Mouse (Mus musculus) lung, postnatal 0 days (tissue): ENCODE data around the gene Fbxl8.

ENCODE experiments used
- CTCF ChIP-seq: IDR thresholded peaks from 2 replicates; pipeline ENCODE4 v1.5.1; 2016; ENCODE audit warnings: antibody characterized with exemption, mild to moderate bottlenecking
- EP300 ChIP-seq: IDR thresholded peaks from 2 replicates; pipeline ENCODE4 v1.6.1; 2016; ENCODE audit warnings: antibody characterized with exemption, mild to moderate bottlenecking, control low read depth

DNA sequence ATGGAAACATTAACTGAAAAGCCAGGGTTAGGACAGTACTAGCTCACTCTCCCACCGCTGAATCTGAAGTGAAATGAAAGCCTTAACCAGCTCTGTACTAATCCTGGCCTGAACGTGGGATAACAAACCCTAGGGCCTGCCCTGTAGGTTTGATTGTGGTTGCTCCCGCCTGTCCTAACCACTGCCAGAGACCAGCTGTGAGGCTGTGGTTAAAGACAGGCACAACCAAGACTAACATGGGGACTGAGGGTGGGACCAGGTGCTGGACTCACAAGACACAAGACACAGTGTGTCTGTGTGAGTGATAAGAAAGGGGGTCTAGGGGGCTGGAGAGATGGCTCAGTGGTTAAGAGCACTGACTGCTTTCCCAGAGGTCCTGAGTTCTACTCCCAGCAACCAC, 16.1 kb downstream of the Fbxl8 start:
- no peak for TF ChIP-seq CTCF
- no peak for TF ChIP-seq EP300
